Mouse (Mus musculus): ENCODE results near the gene Gm9936.

DNA sequence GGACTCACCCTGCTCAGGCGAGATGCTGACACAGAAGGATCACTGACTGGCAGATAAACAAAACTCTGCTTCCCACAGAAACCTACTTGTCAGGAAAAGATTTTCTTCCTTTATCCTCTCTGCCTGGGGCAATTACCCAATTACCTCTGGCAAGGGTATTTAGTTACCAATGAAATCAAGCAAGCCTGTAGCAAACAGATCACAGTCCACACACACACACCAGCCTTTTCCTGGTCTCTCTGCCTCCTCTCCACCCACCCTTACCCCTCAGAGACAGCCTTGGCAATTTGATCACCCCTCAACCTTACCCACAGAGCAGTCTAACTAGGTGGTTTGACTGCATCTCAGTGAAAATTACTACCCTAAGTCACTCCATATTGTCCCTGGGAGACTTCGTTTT is 30.5 kb upstream of the Gm9936 start:
- TF ChIP-seq CTCF (IDR thresholded peaks at IDR 0.05; ENCODE audit: low read depth) (no peak), EP300 (IDR thresholded peaks at IDR 0.05; ENCODE audit: low read depth) (no peak)

Measured in liver, postnatal 0 days (tissue).